Mouse (Mus musculus): ENCODE results near the gene Hsdl2. TPM values are rescaled to one million over a fixed set of nuclear protein-coding genes. Genes with fewer than 3 reads are reported as not detected.
A peak's percentile ranks its signal among the peaks of the same experiment; 100 is the strongest.

Hsdl2 gene
- total RNA-seq, 2 experiments from 2014 or later: 30.4 to 31.7 TPM

DNA sequence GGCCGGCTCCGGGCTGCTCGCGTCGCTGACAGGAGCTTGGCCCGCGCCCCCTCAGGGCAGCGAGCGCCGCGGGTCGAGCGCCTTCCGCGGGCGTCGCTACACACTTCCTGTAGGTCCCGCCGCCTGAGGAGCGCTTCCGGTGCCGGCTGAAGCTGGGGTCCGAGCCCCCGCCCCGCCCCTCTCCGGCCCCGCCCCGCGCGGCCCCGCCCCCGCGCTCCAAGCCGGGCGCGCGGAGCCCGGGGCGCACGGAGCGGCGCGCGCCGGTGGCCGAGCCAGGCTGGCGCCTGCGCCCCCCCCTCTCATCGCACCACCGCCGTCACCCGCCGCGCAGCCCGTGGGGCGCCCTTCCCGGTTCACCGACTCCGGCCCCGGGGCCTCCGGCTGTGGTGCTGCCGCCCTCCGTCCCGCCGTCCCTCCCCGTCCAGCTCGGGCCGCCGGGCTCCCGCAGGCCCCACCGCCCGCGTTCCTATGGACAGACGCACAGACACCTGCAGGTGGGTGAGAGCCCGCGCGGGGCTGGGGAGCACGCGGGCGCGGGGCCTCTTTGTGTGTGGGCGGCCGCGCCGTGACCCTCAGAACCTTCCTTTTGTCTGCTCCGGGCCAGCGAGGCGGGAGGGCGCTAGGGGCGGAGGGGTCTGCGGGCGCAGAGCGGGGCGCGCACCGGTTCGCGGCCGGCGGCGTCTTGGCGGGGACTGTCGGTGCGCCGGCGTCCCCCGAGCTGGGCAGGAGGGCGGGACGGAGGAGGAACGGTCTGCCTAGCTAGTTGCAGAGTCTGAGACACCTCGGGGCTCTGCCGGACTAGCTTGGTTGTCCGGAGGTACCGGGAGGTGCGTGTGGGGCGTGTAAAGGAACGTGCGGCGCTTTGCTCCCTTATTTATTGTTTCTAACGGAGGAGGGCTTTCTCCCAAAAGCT lies 44.9 kb downstream of the Hsdl2 start, which contains the start of gene E130308A19Rik:
Gene E130308A19Rik (plus strand): TSS at position 214 of the 913 bp plus-strand sequence.
- peak; percentile 56 for DNase-seq (ENCODE audit: low spot score in 2 of 2)

DNA sequence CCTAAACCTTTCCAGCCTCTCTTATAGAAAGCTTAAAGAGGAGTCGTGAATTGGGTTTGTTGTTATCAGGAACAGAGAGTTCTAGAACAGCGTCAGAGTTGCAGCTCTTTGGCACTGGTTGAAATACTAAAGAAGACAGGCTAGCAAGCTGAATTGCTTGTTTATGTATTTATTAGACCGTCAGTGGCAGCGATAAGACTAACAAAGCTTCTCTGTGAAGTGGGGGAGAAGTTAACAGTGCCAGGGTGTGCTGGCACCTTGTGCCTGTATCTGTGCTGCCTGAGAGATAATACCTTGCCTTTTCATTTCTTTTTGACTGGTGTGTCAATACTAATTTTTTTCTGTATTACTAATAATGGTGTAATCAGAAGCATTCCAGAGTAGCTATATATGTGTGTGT lies 46.9 kb downstream of the Hsdl2 start:
- DNase-seq (ENCODE audit: low spot score in 2 of 2): no peak

- DNase-seq (ENCODE audit: low spot score in 2 of 2): no peak
These were observed 47.9 kb downstream of the Hsdl2 start for GRCm38 (mm10) chr4:59629076-59629874.

DNA sequence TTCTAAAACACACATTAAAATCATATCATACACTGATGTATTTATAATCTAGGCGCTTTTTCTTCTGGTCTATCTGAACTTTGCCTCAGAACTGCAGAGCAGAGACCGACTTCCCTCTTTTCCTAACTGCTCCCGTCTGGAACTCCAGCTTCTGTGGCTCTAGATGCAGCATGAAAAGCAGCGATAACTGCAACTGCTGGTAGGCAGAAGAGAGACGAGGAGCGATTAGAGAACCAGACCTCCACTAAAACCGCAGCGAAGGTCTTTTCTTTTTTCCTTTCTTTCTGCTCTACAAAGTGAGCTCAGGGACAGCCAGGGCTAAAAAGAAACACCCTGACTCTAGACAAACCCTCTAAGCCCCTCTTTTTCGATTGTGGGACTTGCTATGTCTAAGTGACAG lies 48.8 kb downstream of the Hsdl2 start:
- no peak for DNase-seq (ENCODE audit: low spot score in 2 of 2)

DNA sequence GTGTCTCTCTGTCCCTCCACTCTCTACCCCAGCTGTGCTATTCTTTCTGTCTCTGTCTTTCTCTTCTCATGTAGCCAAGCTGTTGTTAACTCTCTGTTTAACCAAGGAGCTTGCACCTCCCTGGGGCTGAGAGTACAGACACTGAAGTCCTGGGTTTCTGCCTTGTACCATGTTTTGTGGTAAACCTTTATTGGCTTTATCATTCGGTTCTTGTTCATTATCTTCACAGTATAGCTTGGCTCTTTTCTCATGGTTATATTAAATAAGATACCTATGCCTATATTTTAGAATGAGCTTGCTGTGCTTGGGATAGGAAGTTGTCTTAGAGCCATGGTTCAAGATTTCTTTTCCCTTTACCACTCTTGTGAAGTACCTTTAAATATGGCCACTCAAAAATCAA lies 53.2 kb downstream of the Hsdl2 start:
- DNase-seq (ENCODE audit: low spot score in 2 of 2): no peak

GRCm38 (mm10) chr4:59639163-59639562 lies 57.8 kb downstream of the Hsdl2 start:
- DNase-seq (ENCODE audit: low spot score in 2 of 2): no peak

- DNase-seq (ENCODE audit: low spot score in 2 of 2): no peak
These were observed 59.4 kb downstream of the Hsdl2 start for GRCm38 (mm10) chr4:59640720-59641119.

DNA sequence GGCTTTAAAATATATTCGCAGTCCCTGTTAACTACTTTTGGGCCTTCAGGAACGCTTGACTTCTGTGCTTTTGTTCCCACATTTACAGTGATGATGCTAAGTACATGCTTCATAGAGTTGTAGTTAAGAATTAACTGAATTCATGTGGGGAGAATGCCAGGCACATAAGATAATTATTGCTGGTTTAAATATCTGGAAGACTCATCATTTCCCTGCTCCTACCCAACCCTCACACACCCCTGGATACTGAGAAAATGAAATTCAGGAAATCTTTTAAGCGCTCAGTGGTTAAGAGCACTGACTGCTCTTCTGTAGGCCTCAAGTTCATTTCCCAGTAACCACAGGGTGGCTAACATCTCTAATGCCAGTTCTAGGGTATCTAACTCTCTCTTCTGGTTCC lies 60.7 kb downstream of the Hsdl2 start:
- no peak for DNase-seq (ENCODE audit: low spot score in 2 of 2)

DNA sequence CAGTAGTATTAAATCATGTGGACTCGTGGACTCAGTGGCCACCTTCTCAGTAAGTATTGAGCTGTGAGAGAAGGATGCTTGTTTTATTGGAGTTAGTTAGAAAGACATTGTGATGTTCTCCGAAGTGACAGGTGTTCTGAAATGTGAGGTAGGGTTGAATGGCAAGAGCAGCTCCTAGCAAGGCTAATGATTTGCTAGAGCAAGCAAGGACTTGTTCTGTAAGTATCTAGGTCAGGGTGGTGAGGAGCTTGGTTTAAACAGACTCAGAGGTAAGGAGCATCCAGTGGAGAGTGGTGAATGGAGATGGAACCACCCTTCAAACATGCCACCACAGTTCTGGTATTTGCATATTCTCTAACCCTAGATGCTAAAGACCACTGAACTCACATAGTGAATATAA lies 61.3 kb downstream of the Hsdl2 start:
- no peak for DNase-seq (ENCODE audit: low spot score in 2 of 2)

DNA sequence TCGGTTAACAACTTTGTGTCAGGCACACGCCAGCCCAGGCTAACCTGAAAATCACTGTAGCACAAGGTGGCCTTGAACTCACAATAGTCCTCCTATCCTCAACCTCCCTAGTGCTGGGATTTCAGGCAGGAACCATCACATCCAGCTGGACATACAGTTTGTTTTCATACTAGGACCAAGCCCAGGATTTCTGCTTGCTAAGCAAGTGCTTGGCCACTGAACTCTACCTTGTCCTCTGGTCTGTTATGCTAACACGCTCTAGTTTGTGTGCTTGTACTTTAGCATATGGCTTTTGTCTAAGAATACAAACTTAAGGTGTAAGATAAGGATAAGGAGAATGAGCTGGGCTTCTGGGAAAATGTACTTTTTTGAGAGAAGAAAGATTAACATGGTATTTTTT lies 63.1 kb downstream of the Hsdl2 start:
- DNase-seq (ENCODE audit: low spot score in 2 of 2): no peak

- DNase-seq (ENCODE audit: low spot score in 2 of 2): no peak
These were observed 63.6 kb downstream of the Hsdl2 start for GRCm38 (mm10) chr4:59644992-59645391.

- no peak for DNase-seq (ENCODE audit: low spot score in 2 of 2)
These were observed 64.2 kb downstream of the Hsdl2 start for GRCm38 (mm10) chr4:59645610-59646009.

- no peak for DNase-seq (ENCODE audit: low spot score in 2 of 2)
These were observed 64.8 kb downstream of the Hsdl2 start for GRCm38 (mm10) chr4:59646020-59646696.

DNA sequence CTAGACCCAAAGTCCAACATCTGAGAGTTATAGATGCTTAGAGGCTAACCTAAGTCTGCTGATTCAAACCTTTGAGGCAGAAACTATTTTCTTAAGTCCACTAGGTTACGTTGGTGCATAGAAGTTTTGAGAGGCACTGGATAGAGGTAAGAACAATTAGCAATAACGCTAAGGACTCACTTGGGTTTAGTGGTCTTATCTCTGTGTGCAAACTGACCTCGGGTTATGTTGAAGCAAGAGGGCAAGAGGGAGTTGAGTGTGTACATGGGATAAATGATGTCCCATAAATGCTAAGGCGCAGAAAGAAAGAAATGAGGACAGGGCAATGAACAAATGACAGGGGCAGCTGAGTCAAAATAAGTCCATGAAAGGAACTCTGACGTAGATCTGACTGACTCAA lies 67.8 kb downstream of the Hsdl2 start:
- no peak for DNase-seq (ENCODE audit: low spot score in 2 of 2)

GRCm38 (mm10) chr4:59652166-59652681 lies 70.9 kb downstream of the Hsdl2 start:
- no peak for DNase-seq (ENCODE audit: low spot score in 2 of 2)

GRCm38 (mm10) chr4:59656061-59656642 lies 74.8 kb downstream of the Hsdl2 start:
- no peak for DNase-seq (ENCODE audit: low spot score in 2 of 2)

DNA sequence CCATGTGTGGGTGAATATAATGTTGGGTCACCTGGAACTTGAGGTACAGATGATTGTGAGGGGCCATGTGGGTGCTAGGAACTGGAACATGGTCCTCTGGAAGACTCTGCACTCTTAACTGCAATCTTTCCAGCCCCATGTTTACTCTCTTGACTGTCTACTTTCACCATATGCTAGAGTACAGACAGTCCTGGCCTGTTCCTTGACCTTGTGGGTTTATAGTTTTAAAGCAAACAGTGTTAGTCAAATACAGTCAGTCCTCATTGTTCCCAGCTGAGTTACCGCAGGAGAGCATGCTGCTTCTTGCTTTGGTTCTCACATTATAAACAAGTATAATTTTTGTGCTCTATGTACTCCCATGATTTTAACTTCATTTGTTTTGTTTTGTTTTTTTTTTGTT lies 80.8 kb downstream of the Hsdl2 start:
- no peak for DNase-seq (ENCODE audit: low spot score in 2 of 2)

DNA sequence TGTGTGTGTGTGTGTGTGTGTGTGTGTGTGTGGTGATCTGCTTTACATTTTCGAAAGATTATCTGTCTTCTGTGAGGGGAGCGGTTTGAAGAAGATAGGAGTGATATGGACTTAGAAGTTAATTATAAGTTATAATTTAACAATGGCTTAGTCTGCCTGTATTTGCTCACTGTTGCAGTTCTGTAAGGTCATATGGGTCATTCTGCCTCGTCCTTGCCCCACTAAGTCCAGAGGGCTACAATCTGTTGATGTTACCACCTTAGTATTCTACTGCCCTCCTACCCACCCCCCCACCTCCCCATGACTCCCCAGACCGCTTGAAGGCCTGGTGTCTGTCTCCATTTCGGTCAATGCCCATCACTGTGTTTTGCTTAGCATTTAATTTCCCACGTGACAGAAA lies 82.1 kb downstream of the Hsdl2 start:
- DNase-seq (ENCODE audit: low spot score in 2 of 2): no peak

DNA sequence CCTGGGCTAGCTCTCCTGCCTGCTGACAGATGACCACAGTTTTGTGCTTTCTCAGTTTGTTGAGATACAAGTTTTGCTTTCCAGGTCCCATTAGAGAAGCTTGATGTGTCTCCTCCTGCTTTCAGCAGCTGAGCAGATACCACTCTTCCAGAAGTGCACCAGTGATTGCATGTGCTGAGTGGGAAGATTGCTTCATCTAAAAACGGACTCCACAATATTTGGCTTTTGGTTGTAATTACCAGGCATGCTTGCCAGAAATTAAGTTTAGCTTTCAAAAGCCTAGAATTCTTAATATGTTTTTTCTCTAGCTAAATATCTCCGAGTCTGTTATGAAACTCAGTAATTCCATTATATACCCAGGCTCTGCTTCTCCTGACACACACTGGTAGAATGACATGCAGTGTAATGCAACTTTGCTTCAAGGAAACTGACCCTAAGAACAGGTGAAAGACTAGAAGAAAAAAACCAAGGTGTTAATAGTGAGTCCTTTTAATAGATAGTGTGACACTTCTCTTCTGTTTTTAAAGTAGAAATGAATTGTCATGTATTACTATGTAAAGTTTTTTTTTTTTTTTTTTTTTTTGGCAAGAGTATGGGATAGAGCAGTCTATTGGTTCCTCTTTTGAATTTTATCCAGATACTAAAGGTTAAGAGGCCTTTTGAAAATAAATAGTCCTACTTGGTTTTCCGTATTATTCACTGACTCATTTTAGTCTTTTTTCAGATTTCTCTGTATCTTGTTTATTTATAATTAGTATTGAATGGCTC lies 85.4 kb downstream of the Hsdl2 start:
- peak in 1 of 2 experiments; percentile 18 for DNase-seq (ENCODE audit: low spot score in 2 of 2)

GRCm38 (mm10) chr4:59668050-59668449 lies 86.7 kb downstream of the Hsdl2 start:
- no peak for DNase-seq (ENCODE audit: low spot score in 2 of 2)
